Mouse (Mus musculus) ES-Bruce4 (cell line): ENCODE results near the gene Nrxn1.

Experiments
- CTCF ChIP-seq: IDR thresholded peaks from one replicate; pipeline ENCODE4 v1.8.1; 2011; ENCODE audit warnings: low read depth, low read length
- POLR2A ChIP-seq: IDR thresholded peaks from one replicate; pipeline ENCODE4 v1.8.1; 2011; ENCODE audit warnings: low read length; ENCODE audit not compliant: insufficient read depth

DNA sequence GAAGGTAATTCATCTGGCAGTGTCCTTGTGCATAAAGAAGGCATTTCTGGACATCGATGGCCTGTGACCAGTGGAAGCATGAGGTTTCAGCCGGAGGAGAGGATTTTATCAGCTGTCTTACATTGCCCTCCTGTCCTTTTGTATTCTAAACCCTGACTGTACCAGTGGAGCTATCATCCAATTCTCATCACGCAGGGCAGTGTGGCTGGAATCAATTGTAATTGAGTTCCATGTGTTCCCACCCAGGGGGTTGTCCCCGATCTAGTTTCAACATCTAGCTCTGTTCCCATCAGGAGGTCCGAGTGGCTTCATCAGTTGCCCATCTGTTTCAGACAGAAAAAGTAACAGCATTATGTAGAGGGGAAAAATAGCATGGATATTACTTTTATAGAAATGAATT, 1038.6 kb downstream of the Nrxn1 start:
- TF ChIP-seq CTCF (no peak), POLR2A (no peak)
